Mouse (Mus musculus): Measurements from ENCODE around the gene Nfix.

The Nfix gene

DNA sequence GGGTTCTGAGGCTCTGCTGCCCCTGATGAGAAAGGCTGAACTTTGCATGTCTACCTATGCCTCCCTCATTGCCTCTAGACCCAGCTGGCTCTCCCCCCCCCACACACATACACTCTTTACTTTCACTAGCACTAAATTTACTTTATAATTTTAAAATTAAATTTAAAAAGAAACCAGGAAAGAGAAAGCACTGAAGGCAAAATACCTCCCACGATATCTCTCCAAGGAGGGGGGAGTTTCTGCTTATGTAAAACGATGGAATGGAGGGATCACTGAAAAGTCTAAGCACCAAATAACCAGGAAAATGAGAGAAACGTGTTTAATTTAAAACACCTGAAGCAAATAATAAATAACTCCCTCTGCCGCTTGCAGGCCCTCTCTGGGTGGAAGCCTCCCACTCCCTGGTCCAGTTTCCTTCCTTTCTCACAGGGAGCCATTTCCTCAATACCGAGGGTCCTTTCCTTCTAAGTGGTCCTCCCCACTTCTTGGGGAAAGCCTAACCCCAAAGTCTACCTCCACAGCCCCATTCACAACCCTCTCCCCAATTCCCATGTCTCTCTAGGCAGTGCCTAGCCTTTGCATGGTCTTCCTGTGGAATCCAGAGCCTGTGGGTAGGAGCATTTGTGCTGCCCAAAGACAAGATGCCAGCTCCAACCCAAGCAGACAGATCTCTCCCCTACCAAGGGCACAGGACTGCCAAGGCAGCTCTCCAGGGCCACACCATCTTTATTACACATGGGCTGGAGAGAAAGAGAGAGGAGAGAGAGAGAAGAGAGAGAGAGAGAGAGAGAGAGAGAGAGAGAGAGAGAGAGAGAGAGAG is 18.2 kb downstream of the Nfix start:
- DNase-seq, result peak; percentile 68 to 74

DNA sequence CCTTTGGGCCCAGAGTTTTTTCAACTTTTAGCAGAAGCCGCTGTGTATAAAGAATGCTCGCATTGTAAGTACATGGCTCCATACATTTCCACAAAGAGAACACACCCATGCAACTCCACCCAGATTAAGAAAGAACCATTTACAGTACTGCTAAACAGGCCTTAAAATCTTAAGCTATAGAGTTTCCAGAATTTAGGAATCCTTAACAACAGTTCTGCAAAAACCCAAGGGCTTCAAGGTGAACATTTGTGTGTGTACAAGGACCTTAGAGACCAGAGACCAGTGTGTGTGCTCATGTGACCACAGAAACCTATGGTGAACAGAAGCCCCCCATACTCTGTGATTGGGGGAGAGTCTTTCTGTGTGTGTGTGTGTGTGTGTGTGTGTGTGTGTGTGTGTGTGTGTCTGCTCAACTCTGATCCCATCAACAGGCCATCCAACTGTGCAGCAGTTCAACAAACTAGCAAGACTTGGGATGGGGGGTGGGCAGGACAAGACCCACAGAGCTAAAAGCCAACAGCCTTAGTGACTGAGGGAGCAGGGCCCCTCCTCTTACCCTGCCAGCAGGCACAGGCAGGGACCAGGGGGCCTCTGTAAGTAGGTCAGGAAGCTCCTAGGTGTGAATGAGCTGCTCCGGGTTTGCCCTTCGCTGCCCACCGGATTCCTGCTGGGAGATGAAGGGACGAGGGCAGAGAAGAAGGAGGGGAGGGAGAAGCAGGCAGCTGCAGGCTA is 19.0 kb downstream of the Nfix start:
- DNase-seq, result peak; percentile 66 to 68

DNA sequence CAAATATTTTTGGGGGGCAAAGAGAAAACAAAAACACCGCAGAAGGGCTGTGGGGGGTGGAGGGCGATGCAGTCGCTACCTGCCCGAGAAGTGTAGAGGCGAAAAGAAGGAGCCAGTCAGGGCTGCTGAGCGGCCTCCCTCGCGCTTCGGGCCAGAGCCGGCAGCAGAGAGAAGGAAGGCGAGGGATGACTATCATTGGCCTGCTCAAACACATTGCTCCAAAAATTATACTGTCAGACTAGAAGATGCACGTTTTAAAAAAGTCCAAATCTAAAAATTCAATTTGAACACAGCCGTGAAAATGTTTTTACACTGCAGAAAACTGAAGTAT is 20.0 kb downstream of the Nfix start:
- no peak for DNase-seq

DNA sequence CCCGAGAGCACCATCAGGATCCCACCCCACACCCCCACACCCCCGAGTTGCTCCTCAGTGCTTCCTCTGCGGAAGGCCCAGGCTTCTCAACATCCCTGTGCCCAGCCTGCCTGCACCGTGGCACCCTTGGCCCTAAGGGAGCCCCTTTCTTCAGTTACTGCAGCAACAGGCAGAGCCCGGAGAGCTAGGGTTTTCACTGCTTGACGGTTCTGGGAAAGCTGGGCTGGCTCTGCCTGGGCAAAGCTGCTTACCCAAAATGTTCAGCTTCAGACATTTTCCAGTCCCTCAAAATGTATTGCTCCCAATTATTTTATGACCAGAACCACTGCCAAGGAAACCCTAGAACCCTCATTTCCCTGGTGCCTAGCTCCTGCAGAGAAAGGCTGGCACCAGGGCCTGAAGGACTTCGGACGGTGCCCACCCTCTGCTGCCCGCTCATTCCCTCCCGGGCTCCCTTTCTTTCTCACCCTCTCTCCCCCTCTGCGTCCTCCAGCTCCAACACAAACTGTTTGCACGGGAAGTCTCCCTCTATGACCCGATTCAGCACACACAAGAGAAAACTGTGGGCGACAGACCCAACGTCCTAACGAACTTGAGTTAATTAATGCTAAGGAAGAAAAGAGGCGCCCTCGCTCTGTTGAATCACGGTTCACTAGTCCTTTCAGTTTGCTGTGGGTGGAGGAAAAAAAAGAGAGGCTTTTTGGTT is 20.5 kb downstream of the Nfix start:
- DNase-seq, result no peak

DNA sequence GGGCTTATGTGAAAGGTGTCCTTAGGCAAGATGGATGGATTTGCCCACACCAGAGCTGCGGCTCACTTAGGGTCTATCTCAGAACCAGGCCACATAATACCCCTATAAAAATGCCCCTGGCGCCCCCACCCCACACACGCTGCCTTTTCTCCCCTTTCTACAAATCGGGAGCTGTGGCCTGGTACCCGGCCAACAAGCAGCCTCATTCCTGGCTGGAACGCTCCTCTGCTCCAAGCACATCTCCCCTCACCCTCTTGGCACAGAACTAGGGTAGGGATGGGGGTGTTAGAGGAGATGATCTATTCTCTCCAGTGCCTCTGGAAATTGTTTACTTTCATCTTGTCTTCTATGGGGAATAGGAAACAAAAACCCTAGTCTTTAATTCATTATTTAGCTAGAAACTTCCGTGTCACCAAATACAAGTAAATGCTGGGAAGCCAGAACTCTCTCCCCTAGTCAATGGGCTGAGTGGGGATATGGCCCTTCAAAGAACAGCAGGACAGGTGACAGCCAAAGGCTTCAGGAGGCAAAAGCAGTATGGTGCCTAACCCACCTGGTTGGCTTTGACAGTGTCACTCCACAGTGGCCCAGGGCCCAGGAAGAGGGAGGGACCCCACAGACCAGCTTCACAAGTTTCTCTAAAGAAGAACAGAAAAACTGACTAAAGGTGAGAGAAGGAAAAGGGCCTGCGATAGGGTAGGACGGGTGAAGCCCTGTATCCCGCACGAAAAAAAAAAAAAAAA is 21.3 kb downstream of the Nfix start:
- peak; percentile 86 to 89 for DNase-seq

DNA sequence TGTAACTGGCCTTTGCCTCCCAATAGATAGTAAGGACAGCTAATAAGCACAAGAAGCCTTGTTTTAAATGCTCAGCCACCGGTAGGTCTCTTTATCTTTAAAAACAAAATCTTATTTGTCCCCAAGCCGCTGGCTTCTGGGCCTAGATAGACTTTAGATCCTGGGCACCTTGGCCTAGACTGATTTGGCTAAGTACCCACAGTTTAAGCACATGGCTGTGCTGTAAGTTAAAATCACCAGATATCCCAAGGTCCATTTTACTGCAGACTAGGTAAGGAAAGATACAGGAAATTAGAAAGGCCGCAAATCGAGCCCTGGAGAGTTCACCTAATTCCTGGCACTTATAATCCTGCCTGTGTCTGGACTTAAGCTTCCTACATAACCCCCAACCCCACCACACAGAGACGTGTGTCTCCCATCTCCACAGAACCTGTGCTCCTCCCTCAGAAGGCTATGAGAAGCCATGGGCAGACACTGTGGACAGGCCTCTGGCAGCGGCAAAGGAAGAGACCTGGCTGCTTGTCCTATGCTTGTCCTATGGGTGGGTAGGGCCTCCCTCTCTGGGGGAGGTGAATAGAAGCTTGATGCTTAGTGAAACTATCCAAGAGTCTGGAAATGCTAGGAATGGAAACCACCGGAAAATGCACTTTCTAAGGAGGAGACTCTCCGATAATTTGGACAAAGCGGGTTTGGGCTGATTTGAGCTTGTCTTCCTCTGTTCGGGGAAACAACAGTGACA is 22.1 kb downstream of the Nfix start:
- peak; percentile 58 to 64 for DNase-seq

DNA sequence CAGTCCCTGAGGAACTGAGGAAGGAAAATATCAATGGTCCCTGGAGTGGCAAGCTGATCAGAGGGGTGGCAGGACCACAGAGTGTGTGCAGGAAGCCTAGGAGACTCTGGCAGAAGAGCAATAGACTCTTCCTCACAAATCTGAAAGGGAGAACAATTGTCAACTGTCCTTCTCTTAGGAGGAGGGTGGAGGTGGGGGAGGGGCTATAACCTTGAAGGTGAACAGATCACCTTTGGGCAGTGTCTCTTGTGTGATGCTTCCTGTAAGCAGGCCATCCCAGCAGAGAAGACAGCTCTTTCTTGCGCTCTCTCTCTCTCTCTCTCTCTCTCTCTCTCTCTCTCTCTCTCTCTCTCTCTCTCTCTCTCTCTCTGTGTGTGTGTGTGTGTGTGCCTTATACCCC is 23.6 kb downstream of the Nfix start:
- DNase-seq, result peak in 1 of 2 experiments; percentile 58

DNA sequence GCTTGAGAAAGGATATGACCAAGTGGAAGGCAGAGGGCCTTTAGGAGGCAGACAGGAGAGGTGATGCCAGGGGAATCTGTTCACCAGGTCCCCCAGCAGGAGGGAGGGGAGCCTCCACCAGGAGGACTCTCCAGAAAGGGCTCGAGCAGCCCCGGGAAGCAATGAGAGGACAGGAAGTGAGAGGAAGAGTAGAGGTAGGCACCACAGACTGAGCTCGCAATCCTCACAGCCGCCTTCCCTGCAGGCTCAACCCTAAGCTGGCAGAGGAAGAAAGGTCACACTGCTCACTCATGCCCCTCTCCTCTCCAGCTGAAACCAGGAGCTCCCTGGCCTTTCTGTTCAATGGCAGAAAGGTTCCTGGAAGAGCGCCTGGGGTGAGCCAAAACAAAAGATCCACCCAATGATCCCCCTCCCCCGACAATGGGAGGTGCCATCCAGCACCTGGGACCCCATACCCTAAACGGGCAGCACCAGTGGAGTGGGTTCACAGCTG is 24.5 kb downstream of the Nfix start:
- DNase-seq, result peak; percentile 69 to 71

DNA sequence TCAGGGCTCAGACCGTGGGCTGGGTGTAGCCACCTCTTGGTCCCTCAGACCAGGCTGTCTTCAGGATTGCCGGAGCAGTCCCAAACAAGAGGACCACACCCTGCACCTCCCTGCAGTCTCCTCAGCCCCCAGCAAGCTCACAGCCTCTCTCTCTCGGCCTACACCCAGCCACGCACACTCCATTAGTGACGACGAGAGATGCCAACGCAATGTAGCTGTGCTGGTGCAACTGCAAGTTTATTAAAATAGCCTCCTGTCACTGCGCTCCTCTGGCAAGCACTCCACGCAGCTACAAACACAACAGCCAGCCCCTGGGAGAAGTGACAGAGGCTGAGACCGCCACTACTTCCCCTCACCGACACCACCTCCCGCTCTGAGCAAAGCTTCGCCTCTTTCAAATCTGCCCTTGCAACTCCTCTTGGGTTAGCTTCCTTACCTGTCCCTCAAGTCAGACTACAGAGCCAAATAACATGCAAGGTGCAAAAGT is 25.0 kb downstream of the Nfix start:
- DNase-seq, result peak in 1 of 2 experiments; percentile 57

DNA sequence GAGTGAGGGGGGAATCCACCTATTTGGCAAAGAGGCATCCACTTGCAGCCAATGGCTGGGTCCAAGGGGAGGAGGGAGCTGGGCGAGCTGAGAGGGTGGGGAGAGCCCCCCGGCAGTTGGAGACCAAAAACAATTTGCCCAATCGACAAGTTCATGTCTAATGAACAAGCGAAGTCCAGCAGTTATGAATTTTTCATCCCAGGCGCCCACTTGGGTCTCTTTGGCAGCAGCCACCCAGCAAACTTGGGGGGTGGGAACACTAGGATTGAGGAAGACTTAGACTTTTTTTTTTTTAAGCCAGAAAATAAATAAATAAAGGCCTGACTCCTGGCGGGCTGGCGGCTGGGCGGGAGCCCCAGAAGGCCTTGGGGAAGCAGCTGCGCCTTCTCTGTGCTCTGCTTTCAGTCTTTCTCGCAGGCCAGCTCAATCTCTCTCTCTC is 25.7 kb downstream of the Nfix start:
- peak; percentile 89 to 94 for DNase-seq

DNA sequence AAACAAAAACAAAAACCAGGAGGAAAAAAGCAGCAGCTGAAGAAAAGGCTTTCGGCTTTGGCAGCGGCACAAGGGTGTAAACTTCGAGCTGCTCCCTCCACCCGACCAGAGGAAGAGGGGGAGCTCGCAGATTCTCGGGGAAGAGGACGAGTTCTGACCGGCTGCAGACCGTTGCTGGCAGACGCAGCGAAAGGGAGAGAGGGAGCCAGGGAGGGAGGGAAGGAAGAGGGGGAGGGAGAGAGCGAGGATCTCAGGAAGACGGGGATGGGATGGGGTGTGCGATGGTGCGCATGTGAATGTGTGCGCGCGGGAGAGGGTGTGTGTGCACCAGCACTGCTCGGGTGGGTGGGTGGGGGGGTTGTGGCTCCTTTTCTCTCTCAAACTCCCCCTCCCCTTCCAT is 26.3 kb downstream of the Nfix start:
- peak; percentile 93 to 96 for DNase-seq

DNA sequence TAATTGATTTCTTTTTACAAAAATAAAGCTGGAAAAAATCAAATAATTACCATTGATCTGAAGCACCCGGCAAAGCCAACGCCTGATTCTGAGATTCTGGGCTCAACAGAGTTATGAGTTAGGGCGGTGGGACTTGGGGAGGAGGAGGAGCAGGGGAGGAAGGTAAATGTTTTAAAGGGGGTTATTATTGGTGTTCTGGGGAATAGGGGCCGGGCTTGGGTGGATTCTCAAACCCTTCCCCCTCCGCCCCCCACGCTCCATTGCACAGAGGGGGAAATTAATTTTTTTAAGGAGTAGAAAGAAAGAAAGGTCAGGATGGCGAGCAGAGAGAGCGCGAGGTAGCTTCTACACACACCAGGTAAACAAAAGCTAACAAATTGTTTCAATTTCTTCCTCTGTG is 26.8 kb downstream of the Nfix start:
- DNase-seq, result peak; percentile 85 to 90

DNA sequence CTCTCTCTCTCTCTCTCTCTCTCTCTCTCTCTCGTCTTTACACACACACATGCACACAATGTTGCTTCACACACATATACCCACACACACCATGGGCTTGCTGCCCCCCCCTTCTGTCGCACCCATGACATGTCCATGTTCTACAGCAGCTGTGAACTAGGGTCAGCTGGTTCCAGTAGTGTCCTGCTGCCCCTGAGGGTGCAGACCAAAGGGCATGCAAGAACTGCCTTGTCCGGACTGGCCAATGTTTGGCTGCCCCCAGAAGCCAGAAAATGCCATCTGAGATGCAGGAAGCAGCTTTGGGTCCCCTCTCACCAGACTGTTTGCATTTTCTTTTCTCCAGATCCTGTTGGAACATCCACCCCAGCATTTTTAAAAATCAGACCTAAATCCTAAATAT is 27.5 kb downstream of the Nfix start:
- DNase-seq, result peak; percentile 63 to 70

DNA sequence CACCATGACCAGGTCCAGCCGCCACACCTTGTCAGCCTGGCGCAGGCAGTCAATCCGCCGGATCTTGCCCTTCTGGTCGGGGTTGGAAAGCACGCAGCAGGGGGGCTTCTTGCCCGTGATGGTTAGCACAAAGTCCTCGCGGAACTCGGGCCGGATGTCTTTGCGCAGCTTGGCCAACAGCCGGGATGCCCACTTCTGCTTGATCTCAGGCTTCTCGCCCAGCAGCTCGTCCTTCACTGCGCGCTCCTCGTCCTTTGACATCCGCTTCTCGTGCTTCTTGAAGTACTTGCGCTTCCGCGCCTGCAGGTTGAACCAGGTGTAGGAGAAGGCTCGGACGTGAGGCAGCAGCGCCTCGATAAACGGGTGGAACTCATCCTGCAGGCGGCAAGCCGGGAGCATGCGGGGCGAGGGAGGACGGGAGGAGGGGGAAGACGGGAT is 28.2 kb downstream of the Nfix start:
- DNase-seq, result peak; percentile 91 to 93

DNA sequence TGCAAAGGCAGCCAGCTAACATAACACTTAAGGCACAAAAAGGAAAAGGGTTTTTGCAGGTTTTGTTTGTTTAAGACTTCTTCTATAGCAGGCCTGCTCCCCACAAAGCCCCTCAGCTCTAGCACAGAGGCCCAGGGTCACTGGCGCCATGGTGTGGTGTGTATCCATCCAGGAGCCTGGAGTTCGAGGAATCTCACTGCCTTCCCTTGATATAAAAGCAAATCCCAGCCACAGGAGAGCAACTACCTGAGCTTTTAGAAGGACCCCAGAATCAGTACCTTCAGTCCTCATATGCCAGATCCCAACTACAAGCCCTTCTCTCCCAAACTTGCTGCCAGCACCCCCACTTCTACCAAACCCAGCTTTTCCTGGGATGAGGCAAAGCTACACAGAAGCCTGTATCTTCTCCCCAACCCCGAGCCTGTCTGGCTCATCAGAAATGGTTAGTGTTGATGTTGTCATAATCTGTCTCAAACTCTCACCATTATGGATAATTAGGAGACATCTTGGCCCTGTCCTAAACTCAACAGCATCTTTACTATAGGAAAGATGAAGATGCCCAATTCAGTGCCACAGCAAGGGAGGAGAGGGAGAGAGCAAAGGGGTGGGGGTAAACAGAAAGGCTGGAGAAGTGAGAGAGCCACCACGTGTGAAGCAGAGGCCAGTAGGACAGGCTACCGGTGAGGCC is 29.0 kb downstream of the Nfix start:
- DNase-seq, result peak; percentile 44 to 57

DNA sequence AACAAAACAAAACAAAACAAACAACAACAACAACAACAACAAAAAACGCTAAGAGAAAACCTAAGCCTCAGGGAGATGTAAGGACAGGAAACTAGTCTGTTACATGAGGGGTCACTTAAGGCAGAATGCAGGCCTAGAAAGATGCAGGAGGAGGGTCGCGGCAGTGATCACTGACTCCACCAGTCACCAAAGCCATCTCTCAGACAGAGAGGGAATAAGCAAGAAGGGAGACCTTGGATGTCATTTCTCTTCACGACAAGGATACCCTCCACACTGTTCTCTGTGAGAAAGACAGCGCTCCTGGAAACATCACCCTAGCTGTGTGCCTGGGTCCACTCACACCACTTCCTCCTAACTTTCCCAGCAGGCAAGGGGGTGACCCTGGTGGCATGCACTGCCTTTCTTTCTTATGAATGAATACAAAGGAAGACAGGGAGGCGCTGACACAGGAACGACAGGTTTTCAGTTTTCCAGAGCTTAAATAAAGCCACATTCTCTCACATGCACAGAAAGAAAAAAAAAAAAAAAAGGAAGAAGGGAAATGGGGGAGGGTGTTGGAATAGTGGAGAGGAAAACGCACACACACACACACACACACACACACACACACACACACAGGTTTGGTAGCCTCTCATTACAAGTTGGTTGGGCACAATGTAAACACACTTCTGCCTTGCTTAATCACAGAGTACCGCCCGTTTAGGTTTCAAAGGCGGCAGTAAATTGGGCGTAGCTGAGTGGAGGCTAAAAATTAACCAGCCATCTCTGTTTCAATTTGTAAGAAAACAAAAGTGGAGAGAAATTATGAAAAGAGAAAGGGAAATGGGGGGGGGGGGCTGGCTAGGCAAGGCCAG is 29.8 kb downstream of the Nfix start:
- peak in 1 of 2 experiments; percentile 42 for DNase-seq

DNA sequence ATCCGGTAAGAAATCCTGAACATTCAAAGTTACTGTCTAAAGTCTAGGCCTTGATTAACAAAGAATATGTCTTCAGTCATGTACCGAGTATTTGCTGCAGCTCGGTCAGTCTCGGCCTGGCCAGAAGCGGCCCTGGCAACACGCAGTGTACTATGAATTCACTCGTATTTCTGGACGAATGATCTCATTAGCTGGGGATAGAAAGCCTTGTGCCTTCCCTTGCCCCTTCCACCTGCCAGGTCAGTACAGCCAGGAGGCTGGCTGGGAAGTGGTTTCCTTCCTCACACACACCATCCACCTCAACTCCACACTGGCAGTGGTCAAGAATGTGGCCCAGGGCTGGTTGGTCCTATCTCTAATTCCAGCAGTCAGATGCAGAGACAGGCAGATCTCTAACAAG is 30.8 kb downstream of the Nfix start:
- DNase-seq, result peak; percentile 57 to 64

DNA sequence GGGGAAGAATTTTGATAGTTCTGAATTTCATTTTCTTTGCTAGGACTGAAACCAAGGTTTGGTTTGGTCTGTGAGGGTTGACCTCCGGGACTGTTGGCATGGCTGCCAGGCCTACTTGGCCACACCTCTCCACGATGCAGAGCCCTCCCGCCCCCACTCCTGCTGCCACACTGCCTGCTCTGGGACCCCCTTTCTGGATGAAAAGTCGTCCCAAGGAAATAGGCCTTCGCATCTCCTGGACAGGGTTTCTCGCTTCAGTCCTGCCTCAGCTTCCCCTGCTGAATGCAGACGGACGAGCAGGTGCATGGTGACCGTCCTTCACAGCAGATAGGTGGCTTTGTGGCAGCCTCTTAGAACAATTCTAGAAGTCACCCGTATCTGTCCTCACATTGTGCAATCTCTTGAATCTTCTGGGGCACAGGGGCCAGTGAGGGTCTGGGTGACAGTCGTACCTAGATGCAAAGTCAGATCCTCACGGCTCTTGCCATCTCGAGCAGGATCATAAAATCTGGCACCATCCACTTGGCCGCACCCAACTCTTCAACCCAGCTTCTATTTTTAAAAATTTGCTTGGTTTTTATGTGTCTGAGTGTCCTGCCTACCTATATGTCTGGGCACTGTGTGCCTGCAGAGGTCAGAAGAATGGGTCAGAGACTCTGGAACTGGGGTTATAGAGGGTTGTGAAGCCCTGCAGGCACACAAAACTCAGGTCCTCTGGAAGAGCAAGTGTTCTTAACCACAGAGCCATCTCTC is 31.6 kb downstream of the Nfix start:
- peak; percentile 75 to 77 for DNase-seq

DNA sequence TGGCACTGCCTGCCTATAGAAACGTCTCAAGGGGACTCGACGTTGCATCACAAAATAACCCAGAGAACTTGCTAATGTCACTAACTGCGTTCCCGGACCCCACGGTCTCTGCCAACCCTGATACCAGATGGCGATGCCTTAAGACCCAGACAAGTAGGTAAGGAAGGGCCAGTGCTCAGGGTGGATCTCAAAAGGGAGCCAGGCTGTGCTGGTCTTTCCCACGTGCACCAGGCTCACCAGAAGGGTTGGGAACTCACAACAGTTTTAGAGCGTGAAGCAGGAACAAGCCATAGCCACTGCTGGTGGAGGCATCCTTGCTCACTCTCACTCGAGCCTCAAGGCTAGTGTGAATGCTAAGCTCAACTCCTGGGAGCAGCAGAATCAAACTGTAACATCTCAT is 32.9 kb downstream of the Nfix start:
- DNase-seq, result peak; percentile 44 to 53
